Mouse (Mus musculus) testis, adult 2 months (tissue): Measurements from ENCODE around the gene Gabbr1. TPM values are rescaled to one million over a fixed set of nuclear protein-coding genes. Genes with fewer than 3 reads are reported as not detected.

ENCODE experiments used
- H3K27ac ChIP-seq: fragments of 200-500 bp; 2 replicates; pipeline ENCODE4 v1.5.1; 2012; ENCODE audit warnings: low read depth, low read length; ENCODE audit not compliant: control insufficient read depth, insufficient read depth
- H3K27me3 ChIP-seq: fragments of 200-500 bp; 2 replicates; pipeline ENCODE4 v1.6.1; 2012; ENCODE audit warnings: mild to moderate bottlenecking, low read length, moderate library complexity; ENCODE audit not compliant: control insufficient read depth, insufficient read depth
- H3K36me3 ChIP-seq: fragments of 200-500 bp; 2 replicates; pipeline ENCODE4 v1.6.1; 2012; ENCODE audit warnings: mild to moderate bottlenecking, low read length; ENCODE audit not compliant: control insufficient read depth, insufficient read depth
- H3K4me1 ChIP-seq: fragments of 200-500 bp; 2 replicates; pipeline ENCODE4 v1.6.1; 2012; ENCODE audit warnings: low read length; ENCODE audit not compliant: control insufficient read depth, insufficient read depth
- H3K4me3 ChIP-seq: fragments of 200-500 bp; 2 replicates; pipeline ENCODE4 v1.5.1; 2012; ENCODE audit warnings: low read depth, mild to moderate bottlenecking, low read length, moderate library complexity, mixed read lengths; ENCODE audit not compliant: control insufficient read depth
- CTCF ChIP-seq: fragments of 200-500 bp; IDR thresholded peaks from 2 replicates; pipeline ENCODE4 v1.5.1; 2012; ENCODE audit warnings: low read depth, mild to moderate bottlenecking, inconsistent platforms, low read length, moderate library complexity; ENCODE audit not compliant: control insufficient read depth, insufficient read depth, insufficient replicate concordance
- POLR2A ChIP-seq: fragments of 200-500 bp; IDR thresholded peaks from 2 replicates; pipeline ENCODE4 v1.6.1; 2012; ENCODE audit warnings: low read depth, mild to moderate bottlenecking, inconsistent platforms, low read length, moderate library complexity; ENCODE audit not compliant: control insufficient read depth
- polyA plus RNA-seq: library from polyadenylated mRNA; depleted of rRNA; stranded (reverse); fragments of >200 nt; gene quantifications from 2 replicates; pipeline ENCODE4 v1.2.3, GENCODE M21; 2012; rRNA removed

Gabbr1 gene
- polyA plus RNA-seq, 1 experiment: 12.3 TPM

DNA sequence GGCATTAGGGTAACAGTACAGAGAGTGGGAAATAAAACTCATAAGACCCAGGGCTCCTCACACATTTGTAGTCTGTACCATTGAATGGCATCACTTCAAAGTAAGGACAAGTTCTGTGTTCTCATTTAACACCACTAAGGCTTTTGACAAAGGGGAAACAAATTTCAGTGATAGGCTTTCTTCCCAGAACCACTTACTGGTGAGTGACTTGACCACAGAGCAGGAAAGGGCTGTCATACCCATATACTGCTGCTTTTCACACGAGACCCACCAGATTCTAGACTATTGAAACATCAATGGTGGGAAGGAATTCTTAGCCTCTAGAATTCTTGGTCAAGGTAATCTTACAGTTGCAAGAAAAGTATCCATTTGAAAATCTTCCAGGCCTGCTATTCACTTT is 46.4 kb downstream of the Gabbr1 start:
- Histone ChIP-seq H3K4me1 (no peaks in the 10 kb centered on the region), H3K27me3 (no peaks in the 10 kb centered on the region), H3K4me3 (no peak overlapping the region), H3K27ac (no peak overlapping the region), H3K36me3 (no peaks in the 10 kb centered on the region)
- TF ChIP-seq POLR2A (no peak), CTCF (no peak)

DNA sequence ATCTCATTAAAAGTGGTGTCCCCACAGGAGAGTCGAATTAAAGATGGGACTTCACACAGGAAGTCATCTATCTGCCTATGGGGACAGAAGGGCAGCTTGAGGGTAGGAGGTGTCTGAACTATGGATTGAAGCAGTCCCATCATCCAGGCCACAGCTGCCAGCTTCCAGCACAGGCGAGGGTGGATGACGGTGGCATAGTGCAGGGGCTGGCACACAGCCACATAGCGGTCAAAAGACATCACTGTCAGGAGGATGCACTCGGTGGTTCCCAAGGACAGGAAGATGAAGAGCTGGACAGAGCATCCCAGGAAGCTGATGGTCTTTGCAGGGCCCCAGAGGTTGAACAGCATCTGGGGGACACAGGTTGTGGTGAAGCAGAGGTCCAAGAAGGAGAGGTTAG is 47.5 kb downstream of the Gabbr1 start:
- Histone ChIP-seq H3K4me3 (no peak overlapping the region), H3K27ac (no peak overlapping the region), H3K36me3 (no peaks in the 10 kb centered on the region), H3K27me3 (no peaks in the 10 kb centered on the region), H3K4me1 (no peaks in the 10 kb centered on the region)
- TF ChIP-seq CTCF (no peak), POLR2A (no peak)

DNA sequence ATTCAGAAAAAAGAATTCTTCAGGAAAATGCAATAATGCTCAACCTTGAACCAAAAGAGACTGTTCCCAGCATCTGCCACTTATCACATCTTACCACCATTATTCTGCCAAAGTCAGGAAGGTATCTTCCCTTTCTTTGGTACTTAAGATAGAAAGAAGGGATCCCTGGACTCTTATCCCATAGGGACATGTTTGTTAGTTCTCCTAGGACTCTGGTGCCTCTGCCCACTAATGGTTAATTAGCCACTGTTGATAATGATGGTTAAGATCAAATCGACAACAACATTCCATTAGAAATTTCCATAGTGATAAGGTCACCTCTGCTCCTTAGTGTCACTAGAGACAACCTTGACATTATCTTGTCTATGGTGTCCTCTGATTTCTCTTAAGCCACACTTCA is 52.4 kb downstream of the Gabbr1 start, which contains the start of gene Olfr91:
Gene Olfr91 (minus strand): TSS at position 101 of the 400 bp plus-strand sequence.
- Histone ChIP-seq H3K36me3 (no peaks in the 10 kb centered on the region), H3K27me3 (no peaks in the 10 kb centered on the region), H3K4me1 (no peaks in the 10 kb centered on the region), H3K27ac (no peak within 1 kb of the TSS), H3K4me3 (no peak within 1 kb of the TSS)
- TF ChIP-seq POLR2A: no peak
- no peak for TF ChIP-seq CTCF

DNA sequence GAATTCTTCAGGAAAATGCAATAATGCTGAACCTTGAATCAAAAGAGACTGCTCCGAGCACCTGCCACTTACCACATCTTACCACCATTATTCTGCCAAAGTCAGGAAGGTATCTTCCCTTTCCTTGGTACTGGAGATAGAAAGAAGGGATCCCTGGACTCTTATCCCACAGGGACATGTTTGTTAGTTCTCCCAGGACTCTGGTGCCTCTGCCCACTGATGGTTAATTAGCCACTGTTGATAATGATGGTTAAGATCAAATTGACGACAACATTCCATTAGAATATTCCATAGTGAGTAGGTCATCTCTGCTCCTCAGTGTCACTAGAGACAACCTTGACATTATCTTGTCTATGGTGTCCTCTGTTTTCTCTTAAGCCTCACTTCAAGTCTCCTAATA is 74.2 kb downstream of the Gabbr1 start, which contains the start of gene Olfr92:
Gene Olfr92 (minus strand): TSS at position 101 of the 400 bp plus-strand sequence.
- Histone ChIP-seq H3K27ac (no peak within 1 kb of the TSS), H3K36me3 (no peaks in the 10 kb centered on the region), H3K27me3 (no peaks in the 10 kb centered on the region), H3K4me1 (no peaks in the 10 kb centered on the region), H3K4me3 (no peak within 1 kb of the TSS)
- TF ChIP-seq CTCF (no peak), POLR2A (no peak)

Other genes with a start within 250 kb of the Gabbr1 start
- gene H2-M10.6, start 233.8 kb upstream of the Gabbr1 start, polyA plus RNA-seq: not detected in 2 replicates
- gene Trim26, start 208.8 kb upstream of the Gabbr1 start, polyA plus RNA-seq: 18.5 and 22.0 TPM in 2 replicates
- not detected in 2 replicates for gene Trim15, start 178.8 kb upstream of the Gabbr1 start, polyA plus RNA-seq
- 0.04 TPM in 1 of 2 replicates, not detected in the other for gene Trim10, start 176.4 kb upstream of the Gabbr1 start, polyA plus RNA-seq
- gene Trim40, start 155.8 kb upstream of the Gabbr1 start, polyA plus RNA-seq: not detected in 2 replicates
- gene Trim31, start 147.8 kb upstream of the Gabbr1 start, polyA plus RNA-seq: not detected in 2 replicates
- 0.32 TPM in 2 replicates for gene Rnf39, start 103.0 kb upstream of the Gabbr1 start, polyA plus RNA-seq
- 891 and 948 TPM in 2 replicates for gene Ppp1r11, start 94.2 kb upstream of the Gabbr1 start, polyA plus RNA-seq
- 51.9 and 53.2 TPM in 2 replicates for gene Znrd1, start 87.4 kb upstream of the Gabbr1 start, polyA plus RNA-seq
- 60.1 and 64.5 TPM in 2 replicates for gene Znrd1as, start 87.4 kb upstream of the Gabbr1 start, polyA plus RNA-seq
- 0.56 and 1.0 TPM in 2 replicates for gene 2410137M14Rik, start 64.7 kb upstream of the Gabbr1 start, polyA plus RNA-seq
- 1.6 and 2.8 TPM in 2 replicates for gene H2-M5, start 56.4 kb upstream of the Gabbr1 start, polyA plus RNA-seq
- 16.0 and 16.5 TPM in 2 replicates for gene Zfp57, start 44.8 kb upstream of the Gabbr1 start, polyA plus RNA-seq
- gene Mog, start 22.6 kb upstream of the Gabbr1 start, polyA plus RNA-seq: 0.05 TPM in 1 of 2 replicates, not detected in the other
- not detected in 2 replicates for gene Olfr90, start 42.5 kb downstream of the Gabbr1 start, polyA plus RNA-seq
- 0.11 and 0.22 TPM in 2 replicates for gene Olfr91, start 52.3 kb downstream of the Gabbr1 start, polyA plus RNA-seq
- not detected in 2 replicates for gene Olfr92, start 74.1 kb downstream of the Gabbr1 start, polyA plus RNA-seq
- gene Olfr93, start 115.5 kb downstream of the Gabbr1 start, polyA plus RNA-seq: 0.85 TPM in 1 of 2 replicates, not detected in the other
- not detected in 2 replicates for gene Ubd, start 147.9 kb downstream of the Gabbr1 start, polyA plus RNA-seq
- not detected in 2 replicates for gene Olfr94, start 155.0 kb downstream of the Gabbr1 start, polyA plus RNA-seq
- not detected in 2 replicates for gene Olfr95, start 167.2 kb downstream of the Gabbr1 start, polyA plus RNA-seq
- not detected in 2 replicates for gene Olfr96, start 174.2 kb downstream of the Gabbr1 start, polyA plus RNA-seq
- gene Olfr97, start 191.4 kb downstream of the Gabbr1 start, polyA plus RNA-seq: 0.08 TPM in 1 of 2 replicates, not detected in the other
- gene Olfr98, start 217.8 kb downstream of the Gabbr1 start, polyA plus RNA-seq: not detected in 2 replicates
- gene H2-M3, start 224.3 kb downstream of the Gabbr1 start, polyA plus RNA-seq: 0.75 and 0.98 TPM in 2 replicates
- not detected in 2 replicates for gene Olfr99, start 237.5 kb downstream of the Gabbr1 start, polyA plus RNA-seq